Mouse (Mus musculus): ENCODE measurements around the gene Ints1. TPM values are rescaled to one million over a fixed set of nuclear protein-coding genes. Genes with fewer than 3 reads are reported as not detected.
A peak's percentile ranks its signal among the peaks of the same experiment; 100 is the strongest.

Ints1 gene
- polyA plus RNA-seq, 1 experiment from 2014 or later = 19.8 TPM

GRCm38 (mm10) chr5:139735677-139736503, 39.6 kb downstream of the Ints1 start, which contains the start of gene Micall2:
TSS of gene Micall2 (minus strand) at chr5:139736336.
- Histone ChIP-seq H3K27ac (replicated peaks in 1 of 2; ENCODE audit: control insufficient read depth in 1 of 2, insufficient read depth in 1 of 2, low read depth in 2 of 2, low read length in 2 of 2) (no peak within 1 kb of the TSS), H3K4me2 (ENCODE audit: low read length) (peak within 1 kb of the TSS; percentile 82), H3K4me1 (ENCODE audit: control insufficient read depth in 2 of 2, insufficient read depth in 2 of 2, low read length in 2 of 2) (peaks cover 20 to 21% of the 10 kb centered on the region in 2 experiments), H3K27me3 (ENCODE audit: control insufficient read depth, insufficient read depth, low read length) (no peaks in the 10 kb centered on the region), H3K36me3 (ENCODE audit: control insufficient read depth, insufficient read depth, low read length) (no peaks in the 10 kb centered on the region), H3K9ac (ENCODE audit: low read length) (peak within 1 kb of the TSS; percentile 44; the same call in 1 of the 2 replicates), H3K4me3 (ENCODE audit: control insufficient read depth in 1 of 2, insufficient read depth in 1 of 2, low read depth in 1 of 2, low read length in 2 of 2) (peak within 1 kb of the TSS; percentile 43), H3K9me3 (ENCODE audit: control insufficient read depth, low read length) (no peaks in the 10 kb centered on the region)
- ATAC-seq (ENCODE audit: insufficient number of reproducible peaks, insufficient read depth, low FRiP score, low read depth) = peak; percentile 91
- whole genome bisulfite sequencing = 5% methylated on average over 50 of the region's 50 CpGs

GRCm38 (mm10) chr5:139734746-139735145, 40.7 kb downstream of the Ints1 start:
- H3K9ac ChIP-seq (ENCODE audit: low read length) = no peak overlapping the region
- 0 out of 4 replicates have a peak overlapping the region, but pooled peaks of 1 of the 2 experiments have one; percentile 2 for H3K4me3 ChIP-seq (ENCODE audit: control insufficient read depth in 1 of 2, insufficient read depth in 1 of 2, low read depth in 1 of 2, low read length in 2 of 2)
- H3K4me2 ChIP-seq (ENCODE audit: low read length) = peak overlapping the region; percentile 82
- H3K36me3 ChIP-seq (ENCODE audit: control insufficient read depth, insufficient read depth, low read length) = no peaks in the 10 kb centered on the region
- ATAC-seq (ENCODE audit: insufficient number of reproducible peaks, insufficient read depth, low FRiP score, low read depth) = no peak
- H3K9me3 ChIP-seq (ENCODE audit: control insufficient read depth, low read length) = no peaks in the 10 kb centered on the region
- no peaks in the 10 kb centered on the region for H3K27me3 ChIP-seq (ENCODE audit: control insufficient read depth, insufficient read depth, low read length)
- 74% methylated on average over 7 of the region's 7 CpGs for WGBS
- peaks cover 21 to 24% of the 10 kb centered on the region in 2 experiments for H3K4me1 ChIP-seq (ENCODE audit: control insufficient read depth in 2 of 2, insufficient read depth in 2 of 2, low read length in 2 of 2)
- no peak overlapping the region for H3K27ac ChIP-seq (replicated peaks in 1 of 2; ENCODE audit: control insufficient read depth in 1 of 2, insufficient read depth in 1 of 2, low read depth in 2 of 2, low read length in 2 of 2)

DNA sequence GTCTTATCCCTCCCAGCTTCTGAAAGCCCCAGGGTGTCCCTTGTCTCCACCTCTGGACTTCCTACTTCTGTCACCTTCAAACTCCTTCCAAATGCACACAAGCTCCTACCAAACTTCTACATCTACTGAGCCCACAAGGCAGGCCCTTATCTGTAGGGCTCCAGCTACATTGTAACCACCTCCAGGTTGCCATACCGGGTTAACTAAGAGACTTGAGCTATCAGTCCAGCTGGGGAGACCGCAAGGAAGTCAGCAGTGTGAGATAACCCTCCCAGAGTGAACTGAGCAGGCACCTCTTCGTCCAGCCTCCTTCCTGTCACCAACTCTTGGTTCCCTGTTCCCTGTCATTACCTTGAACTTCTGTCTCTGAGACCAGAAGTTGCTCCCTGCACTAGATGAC, 41.5 kb downstream of the Ints1 start:
- Histone ChIP-seq H3K9me3 (ENCODE audit: control insufficient read depth, low read length) (no peaks in the 10 kb centered on the region), H3K4me1 (ENCODE audit: control insufficient read depth in 2 of 2, insufficient read depth in 2 of 2, low read length in 2 of 2) (peaks cover 21 to 24% of the 10 kb centered on the region in 2 experiments), H3K4me3 (ENCODE audit: control insufficient read depth in 1 of 2, insufficient read depth in 1 of 2, low read depth in 1 of 2, low read length in 2 of 2) (no peak overlapping the region; a peak in 1 of 4 replicates), H3K27me3 (ENCODE audit: control insufficient read depth, insufficient read depth, low read length) (no peaks in the 10 kb centered on the region), H3K27ac (replicated peaks in 1 of 2; ENCODE audit: control insufficient read depth in 1 of 2, insufficient read depth in 1 of 2, low read depth in 2 of 2, low read length in 2 of 2) (no peak overlapping the region), H3K4me2 (ENCODE audit: low read length) (peak overlapping the region; percentile 82; the same call in 1 of the 2 replicates), H3K9ac (ENCODE audit: low read length) (no peak overlapping the region), H3K36me3 (ENCODE audit: control insufficient read depth, insufficient read depth, low read length) (no peaks in the 10 kb centered on the region)
- 16% methylated on average over 3 of the region's 3 CpGs for WGBS
- ATAC-seq (ENCODE audit: insufficient number of reproducible peaks, insufficient read depth, low FRiP score, low read depth) = no peak

- no peak for ATAC-seq (ENCODE audit: insufficient number of reproducible peaks, insufficient read depth, low FRiP score, low read depth)
Measured at GRCm38 (mm10) chr5:139732634-139733107, 42.8 kb downstream of the Ints1 start.

GRCm38 (mm10) chr5:139730712-139731486, 44.6 kb downstream of the Ints1 start:
- peak overlapping the region; percentile 6 to 61; a peak in 2 of 4 replicates for H3K27ac ChIP-seq (replicated peaks in 1 of 2; ENCODE audit: control insufficient read depth in 1 of 2, insufficient read depth in 1 of 2, low read depth in 2 of 2, low read length in 2 of 2)
- H3K9ac ChIP-seq (ENCODE audit: low read length) = no peak overlapping the region
- WGBS = 44% methylated on average over 8 of the region's 8 CpGs
- H3K9me3 ChIP-seq (ENCODE audit: control insufficient read depth, low read length) = no peaks in the 10 kb centered on the region
- ATAC-seq (ENCODE audit: insufficient number of reproducible peaks, insufficient read depth, low FRiP score, low read depth) = no peak
- no peaks in the 10 kb centered on the region for H3K27me3 ChIP-seq (ENCODE audit: control insufficient read depth, insufficient read depth, low read length)
- H3K4me1 ChIP-seq (ENCODE audit: control insufficient read depth in 2 of 2, insufficient read depth in 2 of 2, low read length in 2 of 2) = peaks cover 18 to 20% of the 10 kb centered on the region in 2 experiments
- H3K36me3 ChIP-seq (ENCODE audit: control insufficient read depth, insufficient read depth, low read length) = no peaks in the 10 kb centered on the region
- H3K4me3 ChIP-seq (ENCODE audit: control insufficient read depth in 1 of 2, insufficient read depth in 1 of 2, low read depth in 1 of 2, low read length in 2 of 2) = no peak overlapping the region
- H3K4me2 ChIP-seq (ENCODE audit: low read length) = no peak overlapping the region; the same call in 1 of the 2 replicates

More at GRCm38 (mm10) chr5:139732634-139733107, 42.8 kb downstream of the Ints1 start:
- H3K27ac ChIP-seq (replicated peaks in 1 of 2; ENCODE audit: control insufficient read depth in 1 of 2, insufficient read depth in 1 of 2, low read depth in 2 of 2, low read length in 2 of 2) = 0 out of 4 replicates have a peak overlapping the region, but pooled peaks of 1 of the 2 experiments have one; percentile 19
- WGBS = 58% methylated on average over 11 of the region's 11 CpGs
- no peaks in the 10 kb centered on the region for H3K36me3 ChIP-seq (ENCODE audit: control insufficient read depth, insufficient read depth, low read length)
- peak overlapping the region; percentile 29; the same call in 1 of the 2 replicates for H3K4me2 ChIP-seq (ENCODE audit: low read length)
- H3K4me1 ChIP-seq (ENCODE audit: control insufficient read depth in 2 of 2, insufficient read depth in 2 of 2, low read length in 2 of 2) = peaks cover 21% of the 10 kb centered on the region in 2 experiments
- H3K27me3 ChIP-seq (ENCODE audit: control insufficient read depth, insufficient read depth, low read length) = no peaks in the 10 kb centered on the region
- no peak overlapping the region for H3K9ac ChIP-seq (ENCODE audit: low read length)
- H3K4me3 ChIP-seq (ENCODE audit: control insufficient read depth in 1 of 2, insufficient read depth in 1 of 2, low read depth in 1 of 2, low read length in 2 of 2) = no peak overlapping the region
- H3K9me3 ChIP-seq (ENCODE audit: control insufficient read depth, low read length) = no peaks in the 10 kb centered on the region

DNA sequence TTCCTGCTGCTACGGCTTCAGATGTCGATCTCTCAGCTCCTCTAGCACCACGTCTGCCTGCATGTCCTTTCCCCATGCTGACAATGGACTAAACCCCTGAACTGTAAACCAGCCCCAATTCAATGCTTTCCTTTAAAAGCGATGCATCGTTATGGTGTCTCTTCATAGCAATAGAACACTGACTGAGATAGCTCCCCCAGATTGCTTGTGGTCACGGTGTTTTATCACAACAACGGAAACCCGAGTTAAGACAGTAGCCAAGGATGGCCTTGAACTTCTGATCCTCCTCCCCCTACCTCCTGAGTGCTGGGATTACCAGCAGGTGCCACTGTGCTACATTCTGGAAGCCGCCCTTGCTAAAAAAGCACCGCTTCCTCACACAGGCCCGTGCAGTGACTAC, 48.2 kb downstream of the Ints1 start:
- H3K4me2 ChIP-seq (ENCODE audit: low read length) = no peak overlapping the region
- no peaks in the 10 kb centered on the region for H3K36me3 ChIP-seq (ENCODE audit: control insufficient read depth, insufficient read depth, low read length)
- peaks cover 7 to 9% of the 10 kb centered on the region in 2 experiments for H3K4me1 ChIP-seq (ENCODE audit: control insufficient read depth in 2 of 2, insufficient read depth in 2 of 2, low read length in 2 of 2)
- no peak overlapping the region for H3K4me3 ChIP-seq (ENCODE audit: control insufficient read depth in 1 of 2, insufficient read depth in 1 of 2, low read depth in 1 of 2, low read length in 2 of 2)
- no peak overlapping the region for H3K27ac ChIP-seq (replicated peaks in 1 of 2; ENCODE audit: control insufficient read depth in 1 of 2, insufficient read depth in 1 of 2, low read depth in 2 of 2, low read length in 2 of 2)
- no peak overlapping the region for H3K9ac ChIP-seq (ENCODE audit: low read length)
- H3K27me3 ChIP-seq (ENCODE audit: control insufficient read depth, insufficient read depth, low read length) = no peaks in the 10 kb centered on the region
- 74% methylated on average over 11 of the region's 11 CpGs for WGBS
- no peak for ATAC-seq (ENCODE audit: insufficient number of reproducible peaks, insufficient read depth, low FRiP score, low read depth)
- H3K9me3 ChIP-seq (ENCODE audit: control insufficient read depth, low read length) = no peaks in the 10 kb centered on the region

- H3K27ac ChIP-seq (replicated peaks in 1 of 2; ENCODE audit: control insufficient read depth in 1 of 2, insufficient read depth in 1 of 2, low read depth in 2 of 2, low read length in 2 of 2) = no peak overlapping the region
- no peak for ATAC-seq (ENCODE audit: insufficient number of reproducible peaks, insufficient read depth, low FRiP score, low read depth)
- no peak overlapping the region for H3K4me2 ChIP-seq (ENCODE audit: low read length)
- no peaks in the 10 kb centered on the region for H3K9me3 ChIP-seq (ENCODE audit: control insufficient read depth, low read length)
- H3K9ac ChIP-seq (ENCODE audit: low read length) = no peak overlapping the region
- 73% methylated on average over 3 of the region's 3 CpGs for WGBS
- no peaks in the 10 kb centered on the region for H3K27me3 ChIP-seq (ENCODE audit: control insufficient read depth, insufficient read depth, low read length)
- H3K4me1 ChIP-seq (ENCODE audit: control insufficient read depth in 2 of 2, insufficient read depth in 2 of 2, low read length in 2 of 2) = peaks cover 4 to 6% of the 10 kb centered on the region in 2 experiments
- H3K36me3 ChIP-seq (ENCODE audit: control insufficient read depth, insufficient read depth, low read length) = no peaks in the 10 kb centered on the region
- H3K4me3 ChIP-seq (ENCODE audit: control insufficient read depth in 1 of 2, insufficient read depth in 1 of 2, low read depth in 1 of 2, low read length in 2 of 2) = no peak overlapping the region
Measured at GRCm38 (mm10) chr5:139726186-139726585, 49.3 kb downstream of the Ints1 start.
